Mouse (Mus musculus): Measurements from ENCODE around the gene Ubqln1.

The Ubqln1 gene

DNA sequence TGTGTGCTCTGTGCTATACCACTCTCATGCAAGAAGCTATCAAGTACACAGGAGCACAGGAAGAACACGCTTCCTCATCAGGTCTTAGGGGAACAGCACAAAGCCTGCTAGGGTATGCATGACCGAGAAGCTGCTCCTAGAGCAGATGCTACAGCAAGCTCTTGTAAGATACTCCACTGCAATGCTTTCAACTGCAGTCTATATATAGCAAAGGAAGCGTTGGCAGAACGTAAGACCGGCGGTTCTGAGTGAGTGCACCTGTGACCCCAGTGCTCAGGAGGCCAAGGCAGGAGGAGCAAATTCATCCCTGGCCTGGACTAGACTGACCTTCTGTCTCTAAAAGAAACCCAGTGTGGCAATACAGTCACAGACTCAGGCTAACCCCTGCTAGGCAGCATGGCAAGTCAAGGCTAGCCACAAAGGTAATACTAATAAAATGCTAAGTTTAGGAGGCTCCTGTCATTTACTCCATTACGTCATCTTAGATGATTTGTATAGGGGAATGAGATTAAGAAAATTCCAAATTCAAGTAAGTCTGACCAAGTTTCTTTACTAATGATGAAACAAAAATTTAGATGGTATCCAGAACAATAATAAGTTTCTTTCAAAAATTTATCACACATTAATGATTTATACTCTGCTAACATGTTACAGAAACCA is 17.3 kb downstream of the Ubqln1 start:
- no peak for DNase-seq

DNA sequence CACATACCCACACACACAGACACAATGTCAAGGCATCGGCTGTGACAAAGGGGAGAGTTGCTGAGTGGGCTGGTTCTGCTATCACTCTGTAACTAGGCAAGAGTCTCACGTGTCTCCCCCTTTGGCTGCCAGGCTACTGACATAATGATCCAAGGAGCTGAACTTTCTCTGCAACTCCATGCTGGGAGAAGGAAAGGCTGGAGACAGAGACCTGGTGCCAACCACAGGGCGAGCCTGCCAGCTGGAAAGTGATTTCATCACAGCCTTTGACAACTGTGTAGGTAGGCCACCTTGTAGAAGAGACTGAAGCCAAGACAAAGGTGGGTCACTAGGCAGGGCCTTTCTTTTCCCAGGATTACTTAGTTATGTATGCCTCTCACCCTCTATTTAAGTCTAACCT is 18.2 kb downstream of the Ubqln1 start:
- no peak for DNase-seq

DNA sequence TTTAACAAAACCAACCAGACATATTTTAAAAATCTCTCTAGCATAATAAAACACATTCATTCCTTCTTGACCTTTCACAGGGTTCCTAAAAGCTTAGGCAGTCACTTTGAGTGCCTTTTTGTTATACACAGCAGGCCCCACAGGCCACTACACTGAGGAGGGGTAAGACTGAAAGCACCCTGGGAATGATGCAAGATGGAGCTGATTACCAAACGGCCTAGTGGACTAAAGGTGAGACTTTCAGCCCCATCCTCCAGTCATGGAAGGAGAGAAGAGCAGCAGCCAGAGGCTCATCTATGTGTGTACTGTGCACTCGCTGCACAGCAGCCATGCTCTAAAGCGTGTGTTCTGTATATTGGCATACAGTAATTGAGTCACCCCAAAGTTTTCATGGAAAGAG is 20.5 kb downstream of the Ubqln1 start:
- no peak for DNase-seq

DNA sequence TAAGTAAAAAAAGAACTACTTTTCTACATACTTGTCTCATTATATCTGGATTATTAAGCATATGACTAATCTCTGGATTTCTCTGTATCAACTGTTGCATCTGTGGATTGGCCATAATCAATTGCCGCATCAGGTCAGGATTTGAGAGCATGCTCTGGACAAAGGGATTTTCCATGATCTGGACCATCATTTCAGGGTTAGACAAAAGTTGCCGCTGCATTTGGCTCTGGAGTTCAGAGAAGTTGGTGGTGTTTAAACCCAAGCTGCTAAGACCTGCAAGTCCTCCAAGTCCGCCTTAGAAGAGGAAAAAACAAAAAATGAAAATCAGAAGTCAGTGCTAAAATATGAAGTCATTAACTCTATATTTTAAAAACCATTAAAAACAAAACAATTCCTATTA is 22.2 kb downstream of the Ubqln1 start:
- no peak for DNase-seq

DNA sequence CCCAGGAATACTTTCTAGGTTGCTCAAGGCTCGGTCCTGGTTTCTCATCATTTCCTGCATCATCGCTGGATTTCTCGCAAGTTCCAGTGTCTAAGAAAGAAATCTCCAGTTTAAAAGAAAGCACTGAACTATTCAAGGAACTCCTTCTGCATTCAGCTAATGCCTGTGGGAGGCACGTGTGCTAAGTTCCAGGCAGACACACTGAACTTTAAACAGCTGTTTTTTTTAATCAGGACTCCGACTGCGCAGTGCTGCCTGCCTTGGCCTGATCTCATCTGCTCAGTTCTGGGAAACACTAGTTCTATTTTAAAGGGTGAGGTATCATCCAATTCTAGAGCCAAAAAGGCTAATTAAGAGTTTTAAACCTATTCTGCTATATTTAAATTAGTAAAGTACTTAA is 23.3 kb downstream of the Ubqln1 start:
- DNase-seq, result no peak

DNA sequence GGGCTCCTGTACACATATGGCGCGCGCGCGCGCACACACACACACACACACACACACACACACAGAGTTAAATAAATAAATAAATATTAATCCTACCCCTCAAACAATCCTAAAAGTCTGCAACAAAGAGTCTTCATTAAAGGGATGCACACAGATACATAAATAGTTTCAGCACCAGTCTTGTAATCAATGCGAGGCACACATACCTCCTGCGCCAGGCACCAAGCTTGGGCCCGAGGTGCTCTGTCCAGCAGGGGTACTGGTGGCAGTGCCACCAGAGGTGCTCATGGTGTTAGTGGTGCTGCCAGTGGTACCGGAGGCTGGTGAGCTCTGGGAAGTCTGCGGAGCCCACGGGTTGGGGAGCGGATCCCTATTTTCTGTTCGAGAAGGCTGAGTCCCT is 23.9 kb downstream of the Ubqln1 start:
- no peak for DNase-seq

DNA sequence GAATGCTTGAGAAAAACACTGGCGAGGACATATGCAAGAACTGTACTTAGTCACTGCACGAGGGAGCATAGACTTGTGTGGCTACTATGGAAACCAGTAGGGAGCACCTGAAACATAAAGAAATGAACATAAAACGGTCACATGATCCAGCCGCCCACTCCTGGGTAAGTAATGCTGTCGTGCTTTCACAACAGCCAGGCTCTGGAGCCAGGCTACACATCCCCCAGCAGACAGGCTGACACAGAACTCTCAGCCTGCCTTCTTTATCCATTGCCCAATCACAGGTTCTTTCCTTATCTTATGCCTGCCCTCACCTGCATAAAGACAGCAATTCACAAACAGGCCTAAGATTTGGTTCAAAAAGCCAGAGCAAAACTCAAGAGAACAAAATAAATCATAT is 26.0 kb downstream of the Ubqln1 start:
- no peak for DNase-seq

DNA sequence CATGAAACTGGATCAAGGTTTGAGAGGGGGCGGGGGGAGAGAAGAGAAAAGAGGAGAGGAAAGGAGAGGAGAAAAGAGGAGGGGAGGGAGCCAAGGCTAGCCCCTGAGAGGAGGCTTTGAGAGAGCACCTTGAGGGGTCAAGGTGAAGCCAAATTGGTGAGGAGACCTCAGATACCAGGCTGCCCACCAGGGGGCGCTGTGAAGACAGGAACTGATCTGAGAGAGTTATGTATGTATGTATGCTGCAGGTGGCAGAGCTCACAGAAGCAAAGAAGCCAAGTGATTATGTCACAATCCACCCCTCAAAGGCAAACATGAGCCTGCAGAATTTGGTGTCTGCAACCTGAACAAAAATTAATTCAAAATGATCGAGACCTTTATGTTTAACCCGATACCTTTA is 27.0 kb downstream of the Ubqln1 start:
- DNase-seq, result peak; percentile 88

DNA sequence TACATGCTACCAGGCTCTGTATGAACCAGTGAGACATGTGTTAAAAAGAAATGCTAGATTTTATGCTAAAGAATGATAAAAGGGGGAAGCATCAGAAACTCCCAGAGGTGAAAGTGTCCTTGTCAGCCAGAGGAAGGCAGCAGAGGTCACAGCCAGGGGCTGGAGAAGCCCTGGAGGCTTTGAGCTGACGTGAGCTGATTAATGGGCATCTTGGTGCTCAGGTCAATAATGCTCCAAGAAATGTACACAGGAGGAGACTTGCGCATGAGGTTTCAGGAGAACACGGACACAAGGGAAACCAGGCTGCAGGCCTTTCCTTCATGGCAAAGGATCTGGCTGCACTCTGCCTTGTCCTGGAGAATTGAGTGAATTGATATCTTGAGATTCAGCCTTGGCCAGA is 27.7 kb downstream of the Ubqln1 start:
- DNase-seq, result no peak

DNA sequence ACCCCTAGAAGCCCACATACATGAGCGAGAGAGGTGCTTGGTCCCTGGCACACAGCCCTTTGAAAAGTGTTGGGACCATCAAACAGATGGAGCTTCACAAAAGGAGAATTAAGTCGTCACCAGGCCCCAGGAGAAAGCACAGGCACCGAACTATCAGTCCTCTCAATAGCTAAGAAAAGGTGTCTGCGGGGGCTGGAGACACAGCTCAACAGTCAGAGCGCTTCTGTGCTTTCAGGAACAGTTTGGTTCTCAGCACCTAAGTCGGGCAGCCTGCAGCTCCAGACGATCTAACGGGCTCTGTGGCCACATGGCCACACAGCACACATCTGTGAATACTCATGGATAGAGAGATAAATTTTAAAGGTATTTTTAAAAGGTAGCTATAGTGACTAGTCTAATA is 29.2 kb downstream of the Ubqln1 start:
- no peak for DNase-seq

DNA sequence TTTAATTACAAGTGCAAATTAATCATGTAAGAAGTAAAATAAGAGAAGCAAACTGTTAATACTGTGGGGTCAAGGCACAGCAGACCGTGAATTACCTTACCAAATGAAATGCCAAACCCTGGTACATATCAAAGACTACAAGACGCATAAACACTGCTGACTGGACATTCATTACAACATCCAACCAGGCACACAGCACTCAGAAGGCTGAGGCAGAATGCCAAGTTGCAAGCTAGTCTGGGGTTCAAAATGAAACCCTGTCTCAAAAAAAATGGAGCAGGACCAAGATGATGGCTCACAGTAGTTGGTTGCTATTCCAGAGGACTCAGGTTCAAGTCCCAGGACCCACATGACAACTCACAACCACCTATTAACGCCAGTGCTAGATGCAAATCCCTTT is 31.3 kb downstream of the Ubqln1 start:
- DNase-seq, result no peak

DNA sequence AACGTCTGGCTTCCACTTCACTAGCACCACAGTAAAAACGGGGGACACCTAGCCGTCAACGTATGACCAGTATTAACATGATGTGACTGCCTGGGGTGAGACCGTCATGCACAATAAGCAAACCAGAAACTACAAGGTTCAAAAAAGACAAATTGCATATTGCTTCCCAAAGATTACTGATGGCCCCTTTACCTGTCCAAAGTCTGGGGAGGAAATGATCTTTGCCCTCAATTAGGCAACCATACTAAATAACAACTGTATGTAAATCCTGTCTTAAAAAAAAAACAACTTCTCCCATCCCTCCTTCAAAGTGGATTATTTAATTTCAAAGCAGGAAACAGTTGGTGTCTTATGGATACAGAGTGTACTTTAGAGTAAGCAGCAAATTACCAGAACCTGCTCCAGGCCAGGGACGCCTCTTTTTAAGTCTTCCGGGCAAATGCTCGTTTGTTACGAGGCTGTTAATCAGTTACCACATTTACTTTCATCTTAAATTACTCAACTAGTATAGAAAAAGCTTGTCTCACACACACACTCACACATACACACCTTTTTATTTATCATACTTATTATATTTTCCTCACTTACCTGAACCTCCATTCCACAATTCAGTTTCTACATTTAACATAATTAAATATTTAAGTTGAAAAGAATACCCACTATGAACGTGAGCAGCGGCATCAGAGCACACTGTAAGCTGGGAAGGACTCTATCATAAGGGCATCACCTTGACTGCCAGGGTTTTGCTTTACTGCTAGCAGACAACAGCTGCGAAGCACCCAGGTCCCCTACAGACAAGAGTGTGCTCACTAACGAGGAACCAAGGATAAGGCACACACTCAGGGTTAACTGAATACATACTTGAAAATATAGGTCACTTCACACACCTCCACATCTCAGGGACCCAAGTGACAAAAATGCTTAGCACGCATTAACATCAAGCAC is 33.6 kb downstream of the Ubqln1 start:
- DNase-seq, result no peak

DNA sequence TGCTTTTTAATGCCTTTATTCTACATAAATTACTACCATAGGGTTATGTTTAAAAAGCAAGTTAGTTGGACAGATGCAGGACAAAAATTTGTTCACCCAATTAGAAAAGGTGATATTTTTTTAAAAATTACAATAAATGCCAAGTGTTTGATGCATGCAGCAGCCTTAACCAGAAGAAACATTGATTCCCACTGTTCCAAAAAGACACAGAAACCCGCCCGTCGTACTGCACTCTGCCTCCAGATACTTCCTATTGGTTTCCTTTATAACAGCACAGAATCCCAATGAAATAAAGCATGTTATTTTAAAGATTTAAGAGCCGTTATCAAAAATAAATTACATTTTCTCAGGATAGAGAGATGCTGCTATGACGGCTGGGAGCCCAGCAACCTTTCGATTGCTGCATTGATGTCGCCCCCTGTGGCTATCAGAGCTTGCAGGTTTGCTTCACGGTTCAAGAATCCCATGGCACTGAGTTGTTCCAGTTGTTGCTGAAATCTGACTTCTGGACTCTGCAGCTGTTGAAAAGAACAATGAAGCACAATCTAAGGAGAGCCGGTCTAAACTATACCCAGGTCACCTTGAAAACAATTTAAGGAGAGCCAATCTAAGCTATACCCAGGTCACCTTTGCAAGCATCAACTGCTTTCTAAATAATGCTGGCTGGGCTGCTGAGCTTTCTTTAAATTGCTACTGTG is 37.8 kb downstream of the Ubqln1 start:
- DNase-seq, result no peak

DNA sequence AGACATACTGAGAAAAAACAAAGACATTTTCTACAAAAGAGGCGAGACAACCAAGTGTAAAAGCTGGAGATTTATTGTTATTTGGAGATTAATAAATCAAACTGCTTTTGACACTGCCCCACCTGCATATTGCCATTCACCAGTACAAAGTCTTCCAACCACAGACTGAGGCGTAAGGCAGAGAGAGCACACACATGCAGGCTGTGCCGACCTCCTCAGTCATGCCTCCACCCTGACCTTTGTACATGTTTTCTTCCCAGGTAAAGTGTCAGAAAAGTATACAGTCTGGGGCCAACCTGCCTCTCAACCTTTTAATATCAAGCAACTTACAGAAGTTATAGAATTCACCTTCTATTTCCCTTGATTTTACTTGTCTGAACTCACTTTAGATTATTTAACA is 39.3 kb downstream of the Ubqln1 start:
- no peak for DNase-seq

DNA sequence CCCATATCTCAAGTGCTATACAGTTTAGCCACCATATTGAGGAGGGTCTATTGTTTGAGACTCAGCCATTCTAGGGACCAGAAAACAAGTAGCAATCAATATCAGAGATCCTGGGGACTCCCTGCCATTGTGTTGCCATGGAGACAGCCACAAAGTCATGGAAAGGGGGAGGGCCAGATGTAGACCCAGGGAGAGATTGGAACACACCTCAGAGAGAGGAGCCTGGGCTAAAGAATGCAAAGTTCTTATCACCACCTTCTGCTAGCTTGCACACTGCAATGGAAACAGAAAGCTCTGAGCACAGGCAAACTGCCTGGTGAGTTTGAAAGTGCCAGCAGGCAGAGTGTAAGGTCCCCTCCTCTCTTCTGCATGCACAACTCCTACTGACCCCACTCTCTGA is 47.3 kb downstream of the Ubqln1 start:
- DNase-seq, result no peak

DNA sequence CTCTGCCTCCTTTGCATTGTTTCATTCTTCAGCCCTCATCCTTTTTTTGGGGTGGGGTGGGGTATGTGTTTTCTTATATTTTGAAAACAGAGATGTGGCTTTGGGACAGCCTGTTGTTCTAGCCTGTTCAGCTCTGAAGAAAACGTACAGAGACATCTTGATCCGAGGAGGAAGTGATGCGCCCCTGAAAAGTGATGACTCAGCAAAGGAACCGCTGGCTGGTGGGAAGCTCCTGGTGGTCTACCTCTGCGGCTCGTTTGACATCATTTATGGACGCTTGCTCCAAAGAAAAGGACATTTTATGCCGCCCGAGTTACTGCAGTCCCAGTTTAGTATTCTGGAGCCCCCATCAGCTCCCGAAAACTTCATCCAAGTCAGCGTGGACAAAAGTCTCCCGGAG is 52.1 kb downstream of the Ubqln1 start:
- no peak for DNase-seq

DNA sequence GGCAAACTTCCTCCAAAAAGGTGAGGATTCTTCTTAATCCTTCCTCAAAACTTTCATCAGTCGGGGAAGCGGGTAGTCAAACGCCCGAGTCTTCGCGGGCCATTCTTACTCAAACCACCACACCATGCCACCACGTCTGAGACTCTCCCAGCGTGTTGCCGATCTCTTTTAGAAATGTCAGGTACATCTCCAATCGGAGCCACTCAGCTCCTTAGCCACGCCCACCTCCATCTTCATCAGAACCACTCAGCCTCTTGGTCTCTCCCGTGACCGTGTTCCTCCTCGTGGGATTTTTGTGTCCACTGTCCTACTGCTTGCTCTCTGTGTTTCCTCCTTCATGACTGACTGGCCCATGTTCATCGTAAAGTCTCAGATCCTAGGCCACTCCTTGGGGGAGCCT is 54.7 kb downstream of the Ubqln1 start:
- DNase-seq, result no peak

DNA sequence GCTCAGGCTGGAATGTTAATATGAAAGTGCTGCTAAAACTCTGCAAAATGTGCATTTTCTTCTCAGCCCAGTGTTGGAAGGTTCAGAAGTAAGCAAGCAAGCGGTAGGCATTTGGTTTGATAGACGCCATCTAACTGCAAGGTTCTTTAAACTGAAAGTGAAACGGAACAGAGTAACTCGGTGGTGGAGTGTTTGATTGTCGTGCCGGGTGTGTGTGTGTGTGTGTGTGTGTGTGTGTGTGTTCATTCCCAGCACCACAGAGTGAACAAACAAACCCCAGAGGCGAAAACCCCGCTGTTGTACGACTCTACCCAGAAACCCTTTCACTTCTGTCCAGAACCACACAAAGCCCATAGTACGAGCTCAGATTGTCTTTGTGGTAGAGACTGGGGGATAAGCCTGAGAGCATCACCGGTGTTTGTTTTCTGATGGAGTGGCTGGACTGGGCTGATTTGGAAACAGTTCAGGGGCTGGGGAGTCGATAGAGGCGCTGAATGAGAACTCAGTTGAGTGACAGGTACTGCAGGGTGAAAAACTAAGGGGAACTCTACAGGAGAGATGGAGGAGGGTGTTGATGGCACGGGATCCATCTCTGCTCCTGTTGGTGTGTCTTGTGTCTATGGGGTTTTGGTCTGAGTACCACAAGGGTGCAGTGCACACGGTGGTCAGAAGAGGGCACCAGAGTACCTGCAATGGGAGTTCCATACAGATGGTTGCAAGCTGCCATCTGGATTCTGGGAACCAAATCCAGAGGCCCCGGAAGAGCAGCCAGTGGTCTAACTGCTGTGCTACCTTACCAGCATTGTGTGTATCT is 57.1 kb downstream of the Ubqln1 start:
- DNase-seq, result peak; percentile 91

DNA sequence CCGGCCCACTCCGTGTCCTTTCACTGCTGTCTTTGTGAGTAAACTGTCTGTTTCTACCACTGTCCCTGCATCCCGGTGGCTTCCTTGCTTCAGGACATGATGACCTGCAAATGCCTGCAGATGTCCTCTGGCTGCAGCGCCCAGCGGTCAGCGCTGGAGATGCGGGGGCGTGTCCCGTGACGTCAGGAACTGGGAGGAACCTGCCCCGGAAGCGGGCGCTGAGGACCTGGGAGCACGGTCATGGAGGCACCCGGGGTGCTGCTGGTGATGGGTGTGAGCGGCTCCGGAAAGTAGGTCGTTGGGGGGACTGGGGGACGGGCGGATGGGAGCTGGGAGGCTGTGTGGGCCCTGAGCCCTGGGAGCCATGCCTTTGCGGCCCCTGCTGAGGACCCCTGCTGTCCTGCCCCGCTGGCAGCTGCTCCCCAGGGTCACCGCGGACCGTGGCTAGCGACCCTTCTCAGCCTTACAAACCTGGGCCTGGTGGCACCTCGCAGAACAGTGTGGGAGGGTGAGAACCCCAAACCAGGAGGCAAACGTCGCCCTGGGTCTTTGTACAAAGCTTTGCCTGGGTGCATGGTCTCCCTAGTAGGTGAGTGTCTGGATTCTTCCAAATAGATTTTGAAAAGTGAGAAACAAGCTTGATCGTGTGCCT is 57.9 kb downstream of the Ubqln1 start, which contains the start of gene Idnk:
Gene Idnk (plus strand): TSS at position 203 of the 652 bp plus-strand sequence.
- peak; percentile 92 for DNase-seq

DNA sequence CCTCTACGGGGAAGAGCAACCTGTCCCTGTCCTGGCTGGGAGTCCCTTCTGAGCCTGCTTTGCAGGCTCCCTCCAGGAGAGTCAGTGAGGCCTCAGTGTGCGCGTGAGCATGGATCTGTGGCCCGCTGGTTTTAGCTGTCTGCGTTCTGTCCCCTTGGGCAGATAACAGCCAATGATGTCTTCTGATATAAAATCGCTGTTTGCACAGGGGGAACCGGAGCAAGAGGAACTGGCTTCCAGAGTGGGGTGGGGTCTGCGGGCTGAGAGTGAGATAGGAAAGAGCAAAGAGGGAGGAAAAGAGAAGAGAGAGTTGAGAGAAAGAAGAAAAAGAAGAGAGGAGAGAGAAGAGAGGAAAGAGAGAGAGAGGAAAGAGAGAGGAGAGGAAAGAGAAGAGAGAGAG is 58.4 kb downstream of the Ubqln1 start:
- peak; percentile 20 for DNase-seq

DNA sequence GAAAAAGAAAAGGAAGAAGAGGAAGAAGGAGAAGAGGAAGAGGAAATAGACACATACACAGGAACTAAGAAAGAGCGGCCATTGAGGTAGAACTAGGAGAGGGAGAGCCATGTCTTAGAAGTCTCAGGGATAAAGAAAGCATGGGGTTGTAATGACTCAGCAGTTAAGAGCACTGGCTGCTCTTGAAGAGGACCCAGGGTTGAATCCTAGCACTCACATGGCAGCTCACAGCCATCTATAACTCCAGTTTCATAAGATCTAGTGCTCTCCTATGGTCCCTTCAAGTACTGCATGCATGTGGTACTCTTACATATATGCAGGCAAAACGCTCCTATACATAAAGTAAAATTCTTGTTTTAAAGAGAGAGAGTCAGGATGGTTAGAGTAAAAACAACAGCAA is 59.4 kb downstream of the Ubqln1 start:
- no peak for DNase-seq

DNA sequence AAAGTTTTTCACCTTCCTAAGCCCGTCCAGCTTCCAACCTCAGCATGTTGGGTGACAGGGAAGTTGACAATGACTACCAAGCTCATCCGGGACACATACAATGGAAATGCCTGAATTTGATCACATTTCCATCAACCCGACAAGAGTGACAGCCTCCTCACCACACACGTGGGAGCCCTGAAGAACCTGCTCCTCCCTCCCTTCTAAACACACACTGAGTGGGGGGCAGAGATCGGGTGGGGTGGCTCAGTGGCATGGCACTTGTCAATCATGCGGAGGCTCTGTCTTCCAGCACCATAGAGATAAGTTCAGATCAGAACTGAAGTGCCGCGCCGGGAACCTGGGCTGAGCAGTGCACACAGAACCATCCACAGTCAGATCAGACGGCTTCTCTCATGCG is 65.0 kb downstream of the Ubqln1 start:
- no peak for DNase-seq

All from liver (tissue).